Mouse (Mus musculus) naive thymus-derived CD4-positive, alpha-beta T cell, adult 2 months (primary cell): Measurements from ENCODE around the gene Kdelc1.

Experiments
- DNase-seq: peaks from one replicate; pipeline ENCODE4 v3.0.0-alpha.2; 2011; ENCODE audit warnings: low read depth

The Kdelc1 gene

GRCm38 (mm10) chr1:44063439-44063838, 55.2 kb downstream of the Kdelc1 start:
- DNase-seq = no peak

- DNase-seq = no peak
Measured at GRCm38 (mm10) chr1:44061836-44062235, 56.8 kb downstream of the Kdelc1 start, which contains the start of gene Gm8251. Gm8251 (minus strand) TSS chr1:44061936.

GRCm38 (mm10) chr1:44057805-44058204, 60.8 kb downstream of the Kdelc1 start:
- DNase-seq = no peak
